Mouse (Mus musculus) liver, embryonic 16.5 days (tissue): ENCODE data around the gene Fam25c. TPM values are rescaled to one million over a fixed set of nuclear protein-coding genes. Genes with fewer than 3 reads are reported as not detected.

Source experiments
- ATAC-seq: fragments of 200-750 bp; cut with Nextera tagmentation; 2 replicates; pipeline ENCODE4 v1.8.0; 2017; ENCODE audit warnings: low read depth, mild to moderate bottlenecking, moderate number of reproducible peaks, moderate library complexity
- H3K27ac ChIP-seq: fragments of 300-500 bp; sonication (generic); 2 replicates; pipeline ENCODE4 v1.5.1; 2014; ENCODE audit warnings: mild to moderate bottlenecking, low read length
- H3K27me3 ChIP-seq: fragments of 300-500 bp; sonication (generic); 2 replicates; pipeline ENCODE4 v1.6.1; 2014; ENCODE audit warnings: low read depth, low read length, mixed read lengths; ENCODE audit not compliant: control insufficient read depth, insufficient read depth
- H3K36me3 ChIP-seq: fragments of 300-500 bp; sonication (generic); 2 replicates; pipeline ENCODE4 v1.6.1; 2014; ENCODE audit warnings: mild to moderate bottlenecking; ENCODE audit not compliant: control insufficient read depth, insufficient read depth
- H3K4me1 ChIP-seq: fragments of 300-500 bp; sonication (generic); 2 replicates; pipeline ENCODE4 v1.6.1; 2014; ENCODE audit warnings: low read depth, low read length, mixed read lengths; ENCODE audit not compliant: control insufficient read depth
- H3K4me2 ChIP-seq: fragments of 300-500 bp; sonication (generic); 2 replicates; pipeline ENCODE4 v1.6.1; 2014; ENCODE audit warnings: low read depth, low read length, mixed read lengths
- H3K4me3 ChIP-seq: fragments of 300-500 bp; sonication (generic); 2 replicates; pipeline ENCODE4 v1.5.1; 2014; ENCODE audit warnings: low read depth, mild to moderate bottlenecking, low read length
- H3K9ac ChIP-seq: fragments of 300-500 bp; sonication (generic); 2 replicates; pipeline ENCODE4 v1.6.1; 2014; ENCODE audit warnings: low read depth, low read length
- H3K9me3 ChIP-seq: fragments of 300-500 bp; sonication (generic); replicated peaks from 2 replicates; pipeline ENCODE4 v1.6.1; 2016; ENCODE audit warnings: low read length; ENCODE audit not compliant: control insufficient read depth
- WGBS: fragments of 180-500 bp; shearing (Covaris S2); extraction: QIAGEN DNeasy Blood & Tissue Kit; methylation state at CpG from one replicate; pipeline ENCODE4 v1.1.7; 2014; ENCODE audit not compliant: insufficient replicate concordance; 5-methylcytosine and 5-hydroxymethylcytosine counted together
- polyA plus RNA-seq: library from polyadenylated mRNA; unstranded; fragments of >200 nt; fragmentation: Nextera tagmentation; extraction: Ambion mirVana; gene quantifications from 2 replicates; pipeline ENCODE4 v1.2.1, GENCODE M21; 2015

The Fam25c gene
- polyA plus RNA-seq, 1 experiment from 2014 or later: 0.57 TPM

GRCm38 (mm10) chr14:34359676-34360244 is 4.5 kb upstream of the Fam25c start:
- H3K9me3 ChIP-seq: no peaks in the 10 kb centered on the region
- H3K4me1 ChIP-seq: no peaks in the 10 kb centered on the region; the same call in 1 of the 2 replicates
- no peaks in the 10 kb centered on the region for H3K36me3 ChIP-seq
- no peak overlapping the region for H3K4me3 ChIP-seq
- no peak overlapping the region for H3K4me2 ChIP-seq
- 45% methylated on average over 5 of the region's 5 CpGs for WGBS
- no peak overlapping the region; the same call in 1 of the 2 replicates for H3K27ac ChIP-seq
- no peak for ATAC-seq
- H3K27me3 ChIP-seq: no peaks in the 10 kb centered on the region
- no peak overlapping the region for H3K9ac ChIP-seq

- Histone ChIP-seq H3K4me3 (no peak overlapping the region), H3K27me3 (no peaks in the 10 kb centered on the region), H3K27ac (peak overlapping the region; percentile 64), H3K9ac (no peak overlapping the region), H3K9me3 (no peaks in the 10 kb centered on the region), H3K4me2 (no peak overlapping the region), H3K36me3 (no peaks in the 10 kb centered on the region), H3K4me1 (no peaks in the 10 kb centered on the region; the same call in 1 of the 2 replicates)
- peak; percentile 89 for ATAC-seq
- WGBS: 46% methylated on average over 7 of the region's 7 CpGs
These were observed 2.6 kb upstream of the Fam25c start for GRCm38 (mm10) chr14:34357671-34358455.

GRCm38 (mm10) chr14:34354456-34354855 is 777 bp downstream of the Fam25c start:
- H3K27me3 ChIP-seq: no peaks in the 10 kb centered on the region
- H3K4me2 ChIP-seq: no peak overlapping the region
- no peak for ATAC-seq
- 51% methylated on average over 4 of the region's 4 CpGs for WGBS
- H3K36me3 ChIP-seq: no peaks in the 10 kb centered on the region
- H3K4me1 ChIP-seq: no peaks in the 10 kb centered on the region; the same call in none of the 2 replicates
- no peak overlapping the region for H3K27ac ChIP-seq
- H3K9ac ChIP-seq: no peak overlapping the region
- no peaks in the 10 kb centered on the region for H3K9me3 ChIP-seq
- no peak overlapping the region for H3K4me3 ChIP-seq

GRCm38 (mm10) chr14:34353326-34353725 is 1.9 kb downstream of the Fam25c start:
- H3K4me2 ChIP-seq: no peak overlapping the region

GRCm38 (mm10) chr14:34352523-34352922 is 2.7 kb downstream of the Fam25c start:
- ATAC-seq: no peak
- Histone ChIP-seq H3K9me3 (no peaks in the 10 kb centered on the region), H3K4me1 (peaks cover 3% of the 10 kb centered on the region), H3K36me3 (no peaks in the 10 kb centered on the region), H3K4me3 (no peak overlapping the region), H3K27me3 (no peaks in the 10 kb centered on the region), H3K27ac (no peak overlapping the region), H3K4me2 (no peak overlapping the region), H3K9ac (no peak overlapping the region)
- 45% methylated on average over 6 of the region's 6 CpGs for WGBS

More at GRCm38 (mm10) chr14:34353326-34353725, 1.9 kb downstream of the Fam25c start:
- no peaks in the 10 kb centered on the region for H3K27me3 ChIP-seq
- H3K9ac ChIP-seq: no peak overlapping the region
- H3K27ac ChIP-seq: no peak overlapping the region
- ATAC-seq: no peak
- no peaks in the 10 kb centered on the region for H3K36me3 ChIP-seq
- peaks cover 3% of the 10 kb centered on the region for H3K4me1 ChIP-seq
- no peaks in the 10 kb centered on the region for H3K9me3 ChIP-seq
- 64% methylated on average over 3 of the region's 3 CpGs for WGBS
- H3K4me3 ChIP-seq: no peak overlapping the region

GRCm38 (mm10) chr14:34351660-34352059 is 3.6 kb downstream of the Fam25c start:
- H3K36me3 ChIP-seq: no peaks in the 10 kb centered on the region
- peak overlapping the region; percentile 72 for H3K27ac ChIP-seq
- no peak overlapping the region for H3K4me2 ChIP-seq
- no peak overlapping the region for H3K4me3 ChIP-seq
- WGBS: 54% methylated on average over 3 of the region's 3 CpGs
- no peaks in the 10 kb centered on the region for H3K27me3 ChIP-seq
- no peak overlapping the region for H3K9ac ChIP-seq
- H3K9me3 ChIP-seq: no peaks in the 10 kb centered on the region
- H3K4me1 ChIP-seq: peaks cover 3% of the 10 kb centered on the region
- ATAC-seq: peak; percentile 63

- Histone ChIP-seq H3K27ac (peak overlapping the region; percentile 43; the same call in 1 of the 2 replicates), H3K27me3 (no peaks in the 10 kb centered on the region), H3K4me1 (peaks cover 3% of the 10 kb centered on the region), H3K9ac (no peak overlapping the region), H3K4me2 (no peak overlapping the region), H3K9me3 (no peaks in the 10 kb centered on the region), H3K36me3 (no peaks in the 10 kb centered on the region), H3K4me3 (no peak overlapping the region)
- peak; percentile 80 for ATAC-seq
- WGBS: 65% methylated on average over 8 of the region's 8 CpGs
These were observed 6.2 kb downstream of the Fam25c start for GRCm38 (mm10) chr14:34349007-34349406.

GRCm38 (mm10) chr14:34348301-34348700 is 6.9 kb downstream of the Fam25c start:
- H3K4me1 ChIP-seq: peaks cover 3% of the 10 kb centered on the region
- H3K9ac ChIP-seq: no peak overlapping the region
- H3K4me2 ChIP-seq: no peak overlapping the region
- H3K27me3 ChIP-seq: no peaks in the 10 kb centered on the region
- no peak for ATAC-seq
- peak overlapping the region; percentile 43 for H3K27ac ChIP-seq
- H3K4me3 ChIP-seq: no peak overlapping the region
- WGBS: 48% methylated on average over 7 of the region's 7 CpGs
- H3K9me3 ChIP-seq: no peaks in the 10 kb centered on the region
- H3K36me3 ChIP-seq: no peaks in the 10 kb centered on the region; the same call in 1 of the 2 replicates

- H3K4me1 ChIP-seq: peaks cover 3% of the 10 kb centered on the region
- ATAC-seq: no peak
- no peak overlapping the region for H3K4me3 ChIP-seq
- WGBS: 66% methylated on average over 5 of the region's 5 CpGs
- H3K9me3 ChIP-seq: no peaks in the 10 kb centered on the region
- H3K27me3 ChIP-seq: no peaks in the 10 kb centered on the region
- no peak overlapping the region for H3K4me2 ChIP-seq
- no peak overlapping the region for H3K9ac ChIP-seq
- peaks cover 4% of the 10 kb centered on the region for H3K36me3 ChIP-seq
- no peak overlapping the region for H3K27ac ChIP-seq
These were observed 8.1 kb downstream of the Fam25c start for GRCm38 (mm10) chr14:34347084-34347483.
